Mouse (Mus musculus) skeletal muscle tissue, postnatal 0 days (tissue): ENCODE results near the gene Gm11487. TPM values are rescaled to one million over a fixed set of nuclear protein-coding genes. Genes with fewer than 3 reads are reported as not detected.

ENCODE experiments used
- polyA plus RNA-seq: library from polyadenylated mRNA; unstranded; fragments of >200 nt; fragmentation: Nextera tagmentation; extraction: Ambion mirVana; gene quantifications from 2 replicates; pipeline ENCODE4 v1.2.1, GENCODE M21; 2015

Gene Gm11487
- not detected in 2 replicates for polyA plus RNA-seq

DNA sequence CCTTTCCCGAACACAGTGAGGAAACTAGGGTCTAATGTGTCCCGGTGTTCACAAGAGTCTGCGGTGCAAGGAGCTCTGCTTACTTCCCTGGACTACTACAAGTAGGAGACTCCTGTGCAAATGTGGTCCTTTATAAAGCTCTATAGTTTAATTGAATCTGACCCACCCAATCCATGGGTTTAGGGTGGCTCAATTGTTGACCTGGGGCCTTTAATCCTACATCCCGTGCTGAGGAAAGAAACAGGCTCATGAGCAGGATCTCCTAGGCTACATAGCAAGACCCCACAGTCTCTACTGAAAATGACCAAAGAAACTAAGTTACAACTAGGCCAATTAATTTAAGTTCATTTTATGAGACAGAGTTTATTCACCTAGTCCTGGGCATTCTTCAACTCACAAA, at the start of gene Gm11487:
Gene Gm11487 (minus strand): TSS at position 101 of the 400 bp plus-strand sequence.

Other genes with a start within 250 kb of the Gm11487 start
- not detected in 2 replicates for gene Gm11238, start 202.8 kb upstream of the Gm11487 start, polyA plus RNA-seq
- gene Gm11237, start 217.9 kb upstream of the Gm11487 start, polyA plus RNA-seq = not detected in 2 replicates
- not detected in 2 replicates for gene Gm11236, start 233.0 kb upstream of the Gm11487 start, polyA plus RNA-seq